Mouse (Mus musculus) central nervous system, embryonic 14 days (tissue): ENCODE results near the gene Plekhm3. TPM values are rescaled to one million over a fixed set of nuclear protein-coding genes. Genes with fewer than 3 reads are reported as not detected.

Source experiments
- polyA plus RNA-seq: library from polyadenylated mRNA; depleted of rRNA; stranded (reverse); fragments of >200 nt; gene quantifications from 2 replicates; pipeline ENCODE4 v1.2.3, GENCODE M21; 2012; rRNA removed

The Plekhm3 gene
- polyA plus RNA-seq, result 4.9 and 5.3 TPM in 2 replicates

DNA sequence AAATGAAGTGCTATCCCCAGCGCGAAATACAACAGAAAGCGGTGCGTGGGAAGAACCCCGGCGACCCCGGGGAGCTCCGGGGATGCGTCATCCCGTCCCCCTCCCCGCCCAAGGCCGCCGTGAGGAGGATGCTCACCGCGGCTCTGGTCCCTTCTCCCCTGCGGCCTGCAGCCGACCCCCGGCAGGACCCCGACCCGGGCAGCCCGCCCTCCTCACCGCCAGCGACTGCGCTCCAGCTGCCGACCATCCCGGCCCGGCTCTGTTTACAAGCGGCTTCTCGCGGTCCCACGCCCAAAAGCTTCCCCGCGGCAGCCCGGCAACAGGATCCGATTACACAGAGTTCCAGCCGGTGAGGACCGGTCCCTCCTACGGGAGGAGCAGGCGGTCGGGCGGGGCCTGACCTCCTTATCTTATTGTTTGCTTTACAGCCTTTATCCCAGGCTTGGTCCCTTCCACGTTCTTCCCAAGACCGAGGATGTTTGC is at the start of gene Plekhm3:
Plekhm3 (minus strand) TSS at position 346 of the 483 bp plus-strand sequence.

DNA sequence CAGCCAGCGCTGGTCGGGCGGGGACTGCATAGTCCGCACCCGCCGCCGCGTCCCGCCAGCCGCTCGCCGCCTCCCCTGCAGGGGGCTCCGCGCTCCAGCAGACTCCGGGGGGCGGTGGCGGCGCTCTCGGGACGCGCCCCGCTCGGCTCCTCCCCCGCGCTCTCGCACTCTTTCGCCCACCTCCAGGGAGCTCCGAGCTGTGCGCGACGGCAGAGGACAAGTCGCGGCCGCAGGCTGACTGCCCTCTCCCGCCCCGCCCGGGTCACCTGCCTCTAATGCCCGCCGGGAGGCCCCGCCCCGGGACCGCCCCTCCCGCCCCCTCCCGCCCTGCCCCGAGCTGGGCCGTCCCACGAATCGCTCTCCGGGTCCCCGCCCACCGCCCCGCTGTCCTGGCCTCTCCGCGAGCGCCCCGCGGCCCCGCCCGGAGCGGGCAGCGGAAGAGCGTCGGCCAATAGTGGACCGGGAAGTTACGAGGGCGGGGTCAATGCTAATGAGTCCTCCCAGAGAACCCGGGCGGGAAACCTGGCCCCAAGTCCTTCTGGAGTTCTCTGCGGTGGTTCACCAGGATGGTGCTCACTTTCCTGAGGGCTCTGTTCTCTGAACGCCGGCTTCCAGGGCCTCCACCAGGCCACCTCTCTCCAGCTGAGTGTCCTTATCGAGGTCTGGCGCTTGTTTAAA is 219.0 kb downstream of the Plekhm3 start, which contains the start of gene Fzd5:
Fzd5 (minus strand) TSS at position 250 of the 678 bp plus-strand sequence.

Other genes starting within 250 kb of the Plekhm3 start
- 1.5 and 1.7 TPM in 2 replicates for gene Fzd5, start 219.1 kb downstream of the Plekhm3 start, polyA plus RNA-seq
- not detected in 2 replicates for gene Akr1cl, start 75.9 kb upstream of the Plekhm3 start, polyA plus RNA-seq
- gene Cryge, start 94.3 kb upstream of the Plekhm3 start, polyA plus RNA-seq, result not detected in 2 replicates
- not detected in 2 replicates for gene Crygd, start 106.6 kb upstream of the Plekhm3 start, polyA plus RNA-seq
- gene Crygc, start 116.9 kb upstream of the Plekhm3 start, polyA plus RNA-seq, result not detected in 2 replicates
- 0.13 and 0.28 TPM in 2 replicates for gene Crygb, start 125.5 kb upstream of the Plekhm3 start, polyA plus RNA-seq
- gene Cryga, start 146.5 kb upstream of the Plekhm3 start, polyA plus RNA-seq, result not detected in 2 replicates
- gene Gm28845, start 162.7 kb upstream of the Plekhm3 start, polyA plus RNA-seq, result 0.11 and 0.13 TPM in 2 replicates
- gene D630023F18Rik, start 166.4 kb upstream of the Plekhm3 start, polyA plus RNA-seq, result 0.44 and 0.85 TPM in 2 replicates
- gene Idh1, start 229.7 kb upstream of the Plekhm3 start, polyA plus RNA-seq, result 193 and 224 TPM in 2 replicates
- 12.9 and 13.9 TPM in 2 replicates for gene Pikfyve, start 229.9 kb upstream of the Plekhm3 start, polyA plus RNA-seq